Mouse (Mus musculus) T-helper 1 cell (primary cell): ENCODE results near the gene Macrod2.

Experiments used
- in situ Hi-C: fragments of 300-600 bp; cut with MboI, MseI; formaldehyde crosslinking; loops from one replicate; pipeline ENCODE4 v1.15.1; 2025; ENCODE audit warnings: high pct_unique_total_duplicates

The Macrod2 gene

GRCm38 (mm10) chr2:141449078-141449680 is 1054.1 kb downstream of the Macrod2 start:
- in situ Hi-C loops = no loop called here

GRCm38 (mm10) chr2:141463946-141464345 is 1068.8 kb downstream of the Macrod2 start:
- in situ Hi-C loops = no loop called here

GRCm38 (mm10) chr2:141472791-141473190 is 1077.7 kb downstream of the Macrod2 start:
- in situ Hi-C loops = no loop called here

- in situ Hi-C loops = no loop called here
These were observed 1082.5 kb downstream of the Macrod2 start for GRCm38 (mm10) chr2:141477585-141477984.

GRCm38 (mm10) chr2:141490518-141490917 is 1095.4 kb downstream of the Macrod2 start:
- in situ Hi-C loops = no loop called here

GRCm38 (mm10) chr2:141505451-141505850 is 1110.3 kb downstream of the Macrod2 start:
- in situ Hi-C loops = no loop called here

GRCm38 (mm10) chr2:141507929-141508897 is 1113.1 kb downstream of the Macrod2 start:
- in situ Hi-C loops = no loop called here

GRCm38 (mm10) chr2:141514976-141515375 is 1119.9 kb downstream of the Macrod2 start:
- in situ Hi-C loops = no loop called here

GRCm38 (mm10) chr2:141522081-141522480 is 1127.0 kb downstream of the Macrod2 start:
- in situ Hi-C loops = no loop called here

- in situ Hi-C loops = no loop called here
These were observed 1150.8 kb downstream of the Macrod2 start for GRCm38 (mm10) chr2:141545877-141546276.

- in situ Hi-C loops = loop anchor here (5.0 kb wide), 1 partner anchor 99 kb away; no protein-coding TSS in a partner anchor
These were observed 1156.6 kb downstream of the Macrod2 start for GRCm38 (mm10) chr2:141551701-141552100.

GRCm38 (mm10) chr2:141556747-141557146 is 1161.6 kb downstream of the Macrod2 start:
- in situ Hi-C loops = no loop called here

GRCm38 (mm10) chr2:141558242-141558827 is 1163.2 kb downstream of the Macrod2 start:
- in situ Hi-C loops = no loop called here

GRCm38 (mm10) chr2:141565986-141566385 is 1170.9 kb downstream of the Macrod2 start:
- in situ Hi-C loops = no loop called here

- in situ Hi-C loops = no loop called here
These were observed 1176.3 kb downstream of the Macrod2 start for GRCm38 (mm10) chr2:141571360-141571759.

GRCm38 (mm10) chr2:141578206-141578605 is 1183.1 kb downstream of the Macrod2 start:
- in situ Hi-C loops = no loop called here

GRCm38 (mm10) chr2:141582431-141582830 is 1187.3 kb downstream of the Macrod2 start:
- in situ Hi-C loops = no loop called here

- in situ Hi-C loops = no loop called here
These were observed 1187.8 kb downstream of the Macrod2 start for GRCm38 (mm10) chr2:141582933-141583332.

- in situ Hi-C loops = no loop called here
These were observed 1192.2 kb downstream of the Macrod2 start for GRCm38 (mm10) chr2:141587290-141587689.

- in situ Hi-C loops = no loop called here
These were observed 1196.2 kb downstream of the Macrod2 start for GRCm38 (mm10) chr2:141591326-141591725.

GRCm38 (mm10) chr2:141594811-141595210 is 1199.7 kb downstream of the Macrod2 start:
- in situ Hi-C loops = no loop called here

GRCm38 (mm10) chr2:141617721-141618120 is 1222.6 kb downstream of the Macrod2 start:
- in situ Hi-C loops = no loop called here
